9 mouse cellular contexts compared by ENCODE assay signal in genomic region chr2:132111266-132111665, GRCm38 (mm10). TPM values are rescaled to one million over a fixed set of nuclear protein-coding genes. Genes with fewer than 3 reads are reported as not detected.
DNase-seq lines count a peak whose midpoint lies in the region; ATAC-seq lines count a peak whose summit lies in the region.
"Had no signal": no experiment of that assay in that cellular context is flagged by ENCODE, and none has a peak within 500 bp of the region (broad histone marks: within the 10 kb centered on the region; RNA-seq: fewer than 3 reads in every experiment).

No protein-coding gene starts in this region.

- H3K27me3 ChIP-seq in forebrain, embryonic 16.5 days (replicated peaks; ENCODE audit: control insufficient read depth, insufficient read depth, low read length): no peaks in the 10 kb centered on the region
- H3K27me3 ChIP-seq: neural tube, embryonic 13.5 days had no signal

- no peaks in the 10 kb centered on the region for H3K9me3 ChIP-seq in forebrain, embryonic 16.5 days (ENCODE audit: control insufficient read depth, low read length)
- H3K9me3 ChIP-seq: neural tube, embryonic 13.5 days had no signal

- peak; percentile 88 for DNase-seq in NIH3T3 (ENCODE audit: low read depth)
- peak; percentile 59 for DNase-seq in cerebellum, adult 11-12 months
- DNase-seq in layer of hippocampus, postnatal 14 days (ENCODE audit: low spot score in 2 of 2): peak; percentile 63 to 71
- peak; percentile 66 for DNase-seq in lung, postnatal 14 days
- DNase-seq in right cerebral cortex, postnatal 10 days (ENCODE audit: low spot score in 2 of 2): peak; percentile 80 to 85
- DNase-seq in urinary bladder, postnatal 25 days (ENCODE audit: low spot score): no peak

- ATAC-seq in forebrain, embryonic 16.5 days: peak; percentile 81
- peak; percentile 75 to 85; a peak in 3 of 4 replicates for ATAC-seq in hematopoietic stem cell, adult 5-6 weeks (replicated peaks in 1 of 2; ENCODE audit: insufficient read depth in 1 of 2, low FRiP score in 2 of 2, low TSS enrichment in 1 of 2, low read depth in 1 of 2, poor library complexity in 2 of 2, severe bottlenecking in 2 of 2)

- no peak overlapping the region for H3K9ac ChIP-seq in forebrain, embryonic 16.5 days (replicated peaks; ENCODE audit: low read depth, low read length)
- H3K9ac ChIP-seq: neural tube, embryonic 13.5 days had no signal

- peaks cover 25% of the 10 kb centered on the region for H3K4me1 ChIP-seq in forebrain, embryonic 16.5 days (replicated peaks; ENCODE audit: control insufficient read depth, insufficient read depth, low read length)

- no peaks in the 10 kb centered on the region for H3K36me3 ChIP-seq in forebrain, embryonic 16.5 days (ENCODE audit: control insufficient read depth, insufficient read depth)
- H3K36me3 ChIP-seq: neural tube, embryonic 13.5 days had no signal

- H3K4me3 ChIP-seq in forebrain, embryonic 16.5 days (replicated peaks; ENCODE audit: low read length): no peak overlapping the region
- H3K4me3 ChIP-seq: neural tube, embryonic 13.5 days had no signal

- 0 out of 2 replicates have a peak overlapping the region, but pooled peaks have one; percentile 28 for H3K27ac ChIP-seq in forebrain, embryonic 16.5 days (ENCODE audit: low read length)
- H3K27ac ChIP-seq: neural tube, embryonic 13.5 days had no signal

- WGBS in forebrain, embryonic 16.5 days: 49% methylated on average over 9 of the region's 9 CpGs

- H3K4me2 ChIP-seq in forebrain, embryonic 16.5 days (ENCODE audit: low read length): no peak overlapping the region
- H3K4me2 ChIP-seq: neural tube, embryonic 13.5 days had no signal

RNA-seq across cellular contexts. Expression of gene Slc23a2, which starts 33.6 kb away (rescaled TPM):
- 32.7 and 37.2 TPM in 2 replicates for polyA plus RNA-seq in forebrain, embryonic 16.5 days (2015; fragmentation: Nextera tagmentation; extraction: Ambion mirVana)
- total RNA-seq in hematopoietic stem cell, adult 5-6 weeks (2017): 35.5 and 53.3 TPM in 2 replicates
- total RNA-seq in layer of hippocampus, postnatal 14 days (2021): 10 to 100 TPM; 88.9 to 94.1 TPM
